Mouse (Mus musculus) ovary, postnatal 14 days (tissue): ENCODE data around the gene Capn7.

Source experiments
- DNase-seq: peaks from one replicate; pipeline ENCODE4 v3.0.0; 2022; ENCODE audit warnings: low spot score

Capn7 gene

GRCm38 (mm10) chr14:31336369-31337155, at the start of gene Capn7:
Gene Capn7 (plus strand): TSS chr14:31336638.
- DNase-seq, result peak; percentile 99

GRCm38 (mm10) chr14:31313192-31313591, 23.2 kb upstream of the Capn7 start:
- no peak for DNase-seq

DNA sequence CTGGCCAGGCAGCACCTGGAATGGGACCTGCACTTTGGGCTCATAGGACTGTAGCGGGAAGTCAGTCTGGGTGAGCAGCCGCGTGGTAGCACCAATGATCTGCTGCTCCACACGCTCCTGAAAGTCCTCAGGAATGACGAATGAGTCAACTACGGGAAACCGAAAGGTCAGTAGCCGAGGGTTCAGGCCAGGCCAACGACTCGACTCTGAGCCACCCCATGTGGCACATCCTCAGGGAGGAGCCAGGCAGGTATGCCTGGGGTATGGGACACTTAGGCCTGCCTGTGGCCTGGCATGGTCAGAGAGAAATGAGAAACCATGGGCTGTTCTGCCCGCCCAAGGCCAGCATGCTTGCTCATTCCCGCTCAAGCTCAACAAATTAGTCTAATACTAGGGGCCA, 19.8 kb upstream of the Capn7 start:
- no peak for DNase-seq

- DNase-seq, result no peak
Measured at GRCm38 (mm10) chr14:31317754-31318153, 18.7 kb upstream of the Capn7 start.

DNA sequence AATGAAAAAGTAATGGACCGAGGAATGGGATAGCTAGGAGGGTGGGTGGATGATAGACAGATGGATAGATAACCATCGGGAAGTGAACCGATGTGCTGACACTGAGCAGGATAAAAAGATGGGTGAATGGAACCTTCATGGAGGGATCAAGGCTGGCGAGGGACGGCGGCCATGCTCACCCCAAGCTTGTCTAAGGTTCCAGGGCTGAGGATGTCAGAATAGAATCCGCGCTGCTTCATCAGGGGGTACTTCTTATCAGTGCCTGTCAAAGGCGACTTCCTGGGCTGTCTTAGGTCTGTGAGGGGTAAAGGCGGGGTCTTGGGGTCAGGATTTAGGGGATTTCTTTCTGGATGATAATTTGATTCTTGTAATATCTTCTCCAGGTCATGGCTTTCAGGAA, 16.9 kb upstream of the Capn7 start:
- DNase-seq, result no peak

GRCm38 (mm10) chr14:31321181-31321580, 15.3 kb upstream of the Capn7 start:
- DNase-seq, result no peak

GRCm38 (mm10) chr14:31322191-31322590, 14.2 kb upstream of the Capn7 start:
- no peak for DNase-seq

DNA sequence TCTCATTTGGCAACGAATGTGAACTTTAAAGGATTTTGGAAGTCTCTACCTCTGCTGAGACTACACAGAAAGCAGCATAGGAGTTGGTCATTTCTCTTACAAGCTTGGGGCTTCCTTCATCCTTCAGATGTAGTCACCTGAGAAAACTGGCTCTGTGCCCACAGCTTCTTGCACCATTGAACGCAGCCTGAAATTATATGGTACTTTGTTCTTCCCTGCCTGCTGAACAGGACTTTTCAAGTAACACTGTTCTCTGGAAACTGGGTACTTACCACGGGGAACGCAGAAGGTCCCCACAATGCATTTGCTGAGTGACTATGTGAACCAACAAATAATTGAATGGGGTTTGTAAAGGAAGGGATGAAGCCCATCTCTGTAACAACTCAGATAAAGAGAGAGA, 13.2 kb upstream of the Capn7 start:
- DNase-seq, result no peak

DNA sequence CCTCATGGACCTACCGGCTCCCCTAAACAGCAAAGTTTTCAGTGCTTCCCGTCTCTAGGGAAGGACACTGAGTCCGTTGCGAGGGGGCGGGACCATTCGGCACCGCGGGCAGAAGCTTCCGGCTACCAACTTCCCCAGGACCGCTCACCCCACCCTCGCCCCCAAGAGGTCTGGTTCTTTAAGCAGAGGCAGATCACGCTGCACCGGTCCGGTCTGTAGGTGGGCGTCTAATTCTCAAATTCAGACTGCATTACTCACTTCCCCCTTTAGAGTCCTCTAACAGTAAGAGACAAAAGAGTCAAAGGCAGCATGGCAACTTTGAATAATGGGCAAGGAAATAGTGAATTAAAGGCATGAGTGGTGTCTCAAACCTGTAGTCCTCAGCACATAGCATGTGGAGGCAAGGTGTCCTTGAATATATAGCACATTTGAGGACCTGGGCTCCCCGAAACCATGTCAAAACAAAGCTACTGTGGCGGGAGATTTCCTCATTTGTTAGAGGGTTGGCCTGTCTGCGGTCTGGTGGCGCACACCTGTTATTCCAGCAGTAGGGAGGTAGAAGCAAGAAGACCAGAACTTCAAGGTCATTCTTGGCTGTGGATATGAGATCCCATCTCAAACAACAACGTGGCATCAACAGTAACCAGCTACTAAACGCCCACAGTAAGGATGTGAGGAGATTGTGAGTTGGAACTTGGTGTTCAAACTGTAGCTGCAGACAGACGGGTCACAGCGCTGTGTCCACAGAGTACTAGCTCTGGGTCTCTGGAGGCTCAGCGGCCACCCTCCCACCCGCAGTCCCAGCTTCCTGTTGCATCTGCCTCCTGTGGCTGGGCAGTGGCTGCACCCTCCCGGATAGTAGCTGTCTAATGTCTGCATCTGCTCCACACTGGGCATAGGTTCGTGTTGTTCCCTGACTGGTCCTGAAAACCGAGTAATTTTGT, 12.3 kb upstream of the Capn7 start, which contains the start of gene Dnah1:
Gene Dnah1 (minus strand): TSS at position 48 of the 944 bp plus-strand sequence.
- peak; percentile 36 for DNase-seq

DNA sequence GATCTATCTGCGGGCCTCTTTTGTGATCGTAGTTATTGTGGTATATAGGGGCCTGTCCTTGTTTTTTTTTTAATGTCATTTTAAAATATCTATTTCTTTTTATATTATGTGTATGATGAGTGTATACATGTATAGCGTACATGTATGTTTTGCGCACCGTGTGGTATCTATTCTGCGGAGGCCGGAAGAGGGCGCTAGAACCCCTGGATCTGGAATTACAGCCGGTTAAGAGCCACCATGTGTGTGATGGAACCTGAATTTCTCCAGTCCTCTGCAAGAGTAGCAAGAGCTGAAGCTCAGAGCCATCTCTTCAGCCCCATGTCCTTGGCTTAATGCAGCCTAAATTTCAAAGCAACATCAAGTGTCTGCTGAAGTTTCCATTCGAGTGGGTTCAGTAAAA, 11.6 kb upstream of the Capn7 start:
- DNase-seq, result no peak

GRCm38 (mm10) chr14:31325551-31325950, 10.9 kb upstream of the Capn7 start:
- no peak for DNase-seq

- no peak for DNase-seq
Measured at GRCm38 (mm10) chr14:31326770-31327169, 9.7 kb upstream of the Capn7 start.

GRCm38 (mm10) chr14:31327196-31327595, 9.2 kb upstream of the Capn7 start:
- no peak for DNase-seq

GRCm38 (mm10) chr14:31327681-31328080, 8.8 kb upstream of the Capn7 start:
- DNase-seq, result no peak

- no peak for DNase-seq
Measured at GRCm38 (mm10) chr14:31329741-31330140, 6.7 kb upstream of the Capn7 start.

GRCm38 (mm10) chr14:31330957-31331356, 5.5 kb upstream of the Capn7 start:
- no peak for DNase-seq

- DNase-seq, result no peak
Measured at GRCm38 (mm10) chr14:31335765-31336164, 673 bp upstream of the Capn7 start.

- DNase-seq, result no peak
Measured at GRCm38 (mm10) chr14:31337406-31337805, 968 bp downstream of the Capn7 start.

GRCm38 (mm10) chr14:31337947-31338346, 1.5 kb downstream of the Capn7 start:
- DNase-seq, result no peak

DNA sequence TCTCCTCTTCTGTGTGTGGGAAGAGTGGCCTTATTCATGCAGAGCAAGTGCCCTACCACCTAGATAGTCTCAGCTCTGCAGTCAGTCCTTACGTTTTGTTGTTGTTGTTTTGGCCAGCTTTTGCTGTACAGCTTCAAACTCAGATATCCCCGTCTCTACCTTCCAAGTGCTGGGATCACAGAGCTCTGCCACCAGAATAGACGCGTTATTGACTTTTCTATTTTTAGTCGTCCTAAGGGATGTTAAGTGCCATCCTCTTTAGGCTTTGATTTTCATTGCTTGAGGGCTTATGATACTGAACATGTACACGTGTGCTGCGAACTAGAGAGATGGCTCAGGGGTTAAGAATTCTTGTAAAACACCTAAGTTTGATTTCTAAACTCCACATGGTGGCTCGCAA, 6.8 kb downstream of the Capn7 start:
- DNase-seq, result no peak

- DNase-seq, result no peak
Measured at GRCm38 (mm10) chr14:31345367-31345766, 8.9 kb downstream of the Capn7 start.

DNA sequence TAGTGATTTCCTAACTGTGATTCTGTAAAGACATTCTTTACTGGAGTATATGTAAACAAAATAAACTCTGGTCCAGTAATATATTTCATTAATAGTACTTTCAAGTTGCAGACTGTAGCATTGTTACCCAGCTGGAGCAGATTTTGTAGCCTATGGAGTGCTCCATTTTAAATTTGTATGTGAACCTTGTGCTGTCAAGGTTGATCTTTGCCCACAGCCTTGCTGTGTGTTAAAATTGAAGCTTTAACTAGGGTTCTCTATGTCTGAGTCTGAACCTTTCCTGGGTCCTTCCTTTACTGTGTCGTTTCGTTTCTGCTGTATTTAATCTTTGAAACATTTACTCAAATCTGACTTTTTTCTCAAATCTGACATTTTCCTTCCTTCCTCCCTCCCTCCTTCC, 25.8 kb downstream of the Capn7 start:
- no peak for DNase-seq

DNA sequence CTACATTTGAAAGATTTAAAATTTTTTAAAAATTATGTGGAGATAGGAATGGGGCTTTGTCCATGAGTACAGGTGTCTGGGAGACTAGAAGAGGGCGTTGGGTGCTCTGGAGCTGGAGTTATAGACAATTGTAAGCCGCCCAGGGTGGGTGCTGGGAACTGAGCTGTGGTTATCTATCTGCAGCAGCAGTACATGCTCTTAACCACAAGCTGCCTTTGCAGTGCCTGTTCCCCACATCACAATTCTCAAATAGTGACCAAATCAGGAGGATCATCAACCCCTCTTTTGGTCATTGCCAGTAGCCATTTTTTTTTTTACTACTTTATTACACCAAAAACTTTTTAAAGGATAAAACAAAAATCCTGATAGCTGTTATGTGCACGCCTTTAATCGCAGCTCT, 28.2 kb downstream of the Capn7 start:
- DNase-seq, result no peak
